Mouse (Mus musculus) limb, embryonic 14.5 days (tissue): ENCODE measurements around the gene Nkiras2. TPM values are rescaled to one million over a fixed set of nuclear protein-coding genes. Genes with fewer than 3 reads are reported as not detected.

Experiments
- ATAC-seq: fragments of 200-750 bp; cut with Nextera tagmentation; 2 replicates; pipeline ENCODE4 v1.8.0; 2017; ENCODE audit warnings: low read depth, moderate number of reproducible peaks, moderate TSS enrichment; ENCODE audit not compliant: low FRiP score
- DNase-seq: peaks from one replicate; pipeline ENCODE4 v3.0.0-alpha.2; 2015; ENCODE audit warnings: low spot score
- H3K27ac ChIP-seq: fragments of 300-500 bp; sonication (generic); replicated peaks from 2 replicates; pipeline ENCODE4 v1.5.1; 2014; ENCODE audit warnings: low read depth, mild to moderate bottlenecking, low read length, moderate library complexity, mixed read lengths
- H3K27me3 ChIP-seq: fragments of 300-500 bp; sonication (generic); 2 replicates; pipeline ENCODE4 v1.6.1; 2014; ENCODE audit warnings: low read length, mixed read lengths; ENCODE audit not compliant: control insufficient read depth, insufficient read depth
- H3K36me3 ChIP-seq: fragments of 300-500 bp; sonication (generic); 2 replicates; pipeline ENCODE4 v1.6.1; 2014; ENCODE audit warnings: mild to moderate bottlenecking, low read length, moderate library complexity, mixed read lengths; ENCODE audit not compliant: control insufficient read depth, insufficient read depth
- H3K4me1 ChIP-seq: fragments of 300-500 bp; sonication (generic); 2 replicates; pipeline ENCODE4 v1.6.1; 2014; ENCODE audit warnings: antibody characterized with exemption, low read length, mixed read lengths; ENCODE audit not compliant: control insufficient read depth, insufficient read depth
- H3K4me2 ChIP-seq: fragments of 300-500 bp; sonication (generic); replicated peaks from 2 replicates; pipeline ENCODE4 v1.6.1; 2014; ENCODE audit warnings: low read depth, mild to moderate bottlenecking, low read length, moderate library complexity; ENCODE audit not compliant: severe bottlenecking
- H3K4me3 ChIP-seq: fragments of 300-500 bp; sonication (generic); replicated peaks from 2 replicates; pipeline ENCODE4 v1.5.1; 2014; ENCODE audit warnings: low read length
- H3K9ac ChIP-seq: fragments of 300-500 bp; sonication (generic); 2 replicates; pipeline ENCODE4 v1.6.1; 2014; ENCODE audit warnings: mild to moderate bottlenecking, low read depth, low read length, moderate library complexity; ENCODE audit not compliant: severe bottlenecking
- H3K9me3 ChIP-seq: fragments of 300-500 bp; sonication (generic); 2 replicates; pipeline ENCODE4 v1.6.1; 2016; ENCODE audit warnings: low read length; ENCODE audit not compliant: control insufficient read depth
- POLR2A ChIP-seq: fragments of 200-500 bp; IDR thresholded peaks from 2 replicates; pipeline ENCODE4 v1.8.0; 2012; ENCODE audit warnings: inconsistent platforms, mild to moderate bottlenecking, moderate library complexity, borderline replicate concordance; ENCODE audit not compliant: insufficient read depth, insufficient read length; ENCODE audit errors: extremely low read depth
- WGBS: fragments of 180-500 bp; shearing (Covaris S2); extraction: QIAGEN DNeasy Blood & Tissue Kit; methylation state at CpG from one replicate; pipeline ENCODE4 v1.1.7; 2014; 5-methylcytosine and 5-hydroxymethylcytosine counted together
- polyA plus RNA-seq, 2 experiments: library from polyadenylated mRNA; depleted of rRNA in 1 of 2; stranded (reverse) in 1 of 2; unstranded in 1 of 2; fragments of >200 nt; fragmentation: Nextera tagmentation in 1 of 2; extraction: Ambion mirVana in 1 of 2; gene quantifications; 2 replicates each; pipeline versions ENCODE4 v1.2.1 to v1.2.3; 2012 to 2014

The Nkiras2 gene
- polyA plus RNA-seq, 2 experiments, result 68.7 to 76.4 TPM

- no peak for ATAC-seq
- no peak overlapping the region for H3K27ac ChIP-seq
- no peak overlapping the region for H3K9ac ChIP-seq
- no peaks in the 10 kb centered on the region for H3K9me3 ChIP-seq
- peaks cover 19% of the 10 kb centered on the region for H3K36me3 ChIP-seq
- no peaks in the 10 kb centered on the region for H3K27me3 ChIP-seq
- WGBS, result 81% methylated on average over 4 of the region's 4 CpGs
- no peak overlapping the region for H3K4me3 ChIP-seq
- no peak overlapping the region for H3K4me2 ChIP-seq
- H3K4me1 ChIP-seq, result peaks cover 6% of the 10 kb centered on the region; the same call in 1 of the 2 replicates
- TF ChIP-seq POLR2A, result no peak
- DNase-seq, result no peak
These were observed 10.2 kb upstream of the Nkiras2 start for GRCm38 (mm10) chr11:100608796-100609195.

DNA sequence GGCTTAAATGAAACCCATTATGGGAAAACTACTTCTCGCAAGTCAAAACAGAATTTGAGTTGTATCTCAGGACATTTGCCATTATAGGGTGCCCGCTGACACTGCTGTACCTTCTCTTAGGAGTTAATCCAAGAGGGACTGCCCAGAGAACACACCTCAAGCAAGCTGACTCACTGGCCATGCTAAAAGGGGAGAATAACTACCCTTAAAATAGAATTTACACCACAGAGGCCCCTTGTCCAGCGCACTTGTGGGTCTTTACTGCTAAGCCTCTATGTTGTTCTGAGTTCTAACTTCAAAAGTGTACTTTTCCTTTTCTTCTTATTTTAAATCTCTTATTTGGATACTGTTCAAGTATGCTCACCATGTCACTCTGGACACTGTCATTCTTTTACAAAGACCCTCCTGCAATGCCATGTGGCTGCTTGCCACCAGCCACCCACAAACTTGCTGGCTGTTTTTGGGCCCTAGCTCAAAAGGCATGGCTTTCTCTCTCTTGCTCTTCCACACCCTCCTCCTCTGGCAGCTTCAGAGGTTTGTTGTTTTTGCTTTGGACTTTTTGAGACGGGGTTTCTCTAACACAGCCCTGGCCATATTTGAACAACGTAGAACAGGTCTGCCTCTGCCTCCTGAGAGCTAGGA, 9.6 kb upstream of the Nkiras2 start:
- Histone ChIP-seq H3K4me2 (no peak overlapping the region), H3K27ac (no peak overlapping the region), H3K9ac (no peak overlapping the region), H3K36me3 (peaks cover 19% of the 10 kb centered on the region), H3K4me1 (peaks cover 6% of the 10 kb centered on the region; the same call in 1 of the 2 replicates), H3K27me3 (no peaks in the 10 kb centered on the region), H3K9me3 (no peaks in the 10 kb centered on the region), H3K4me3 (no peak overlapping the region)
- ATAC-seq, result no peak
- WGBS, result 85% methylated on average over 5 of the region's 5 CpGs
- no peak for TF ChIP-seq POLR2A
- no peak for DNase-seq

DNA sequence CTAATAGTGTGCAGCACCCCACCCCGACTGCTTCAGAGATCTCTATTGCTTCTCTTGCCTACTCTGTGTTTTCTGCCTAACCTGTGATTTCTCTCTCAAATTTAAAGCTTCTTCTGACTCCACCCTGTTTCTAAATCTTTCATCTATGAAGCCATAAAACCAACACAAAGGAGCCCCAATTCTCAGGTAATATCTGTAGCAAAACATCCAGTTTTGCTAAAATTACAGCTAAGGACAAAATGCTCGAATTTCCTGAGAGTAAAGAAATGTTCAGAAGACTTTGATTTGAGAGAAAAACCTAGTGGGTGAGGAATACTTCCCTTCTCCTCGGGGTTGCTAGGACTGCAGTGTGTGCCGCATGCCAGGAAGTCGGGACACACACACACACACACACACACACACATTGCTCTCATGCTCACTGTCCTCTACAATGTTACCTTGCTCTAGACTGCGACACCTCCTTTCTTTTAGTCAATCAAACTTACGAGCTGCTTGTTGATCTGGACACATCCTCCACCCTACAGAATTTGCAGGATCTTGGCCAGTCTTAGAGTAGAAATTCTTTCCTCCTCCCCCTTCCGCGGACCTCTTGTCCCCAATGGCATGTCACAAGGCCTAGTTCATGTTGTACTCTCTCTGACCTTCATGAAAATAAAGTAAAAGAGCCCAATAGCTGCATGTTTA, 8.9 kb upstream of the Nkiras2 start:
- H3K36me3 ChIP-seq, result peaks cover 19% of the 10 kb centered on the region
- no peaks in the 10 kb centered on the region for H3K9me3 ChIP-seq
- H3K27me3 ChIP-seq, result no peaks in the 10 kb centered on the region
- DNase-seq (no peak), ATAC-seq (no peak)
- H3K4me1 ChIP-seq, result peaks cover 6% of the 10 kb centered on the region; the same call in 1 of the 2 replicates
- H3K9ac ChIP-seq, result peak overlapping the region; percentile 21; the same call in 1 of the 2 replicates
- WGBS, result 85% methylated on average over 9 of the region's 9 CpGs
- H3K4me2 ChIP-seq, result no peak overlapping the region
- H3K4me3 ChIP-seq, result no peak overlapping the region
- H3K27ac ChIP-seq, result no peak overlapping the region
- no peak for TF ChIP-seq POLR2A

DNA sequence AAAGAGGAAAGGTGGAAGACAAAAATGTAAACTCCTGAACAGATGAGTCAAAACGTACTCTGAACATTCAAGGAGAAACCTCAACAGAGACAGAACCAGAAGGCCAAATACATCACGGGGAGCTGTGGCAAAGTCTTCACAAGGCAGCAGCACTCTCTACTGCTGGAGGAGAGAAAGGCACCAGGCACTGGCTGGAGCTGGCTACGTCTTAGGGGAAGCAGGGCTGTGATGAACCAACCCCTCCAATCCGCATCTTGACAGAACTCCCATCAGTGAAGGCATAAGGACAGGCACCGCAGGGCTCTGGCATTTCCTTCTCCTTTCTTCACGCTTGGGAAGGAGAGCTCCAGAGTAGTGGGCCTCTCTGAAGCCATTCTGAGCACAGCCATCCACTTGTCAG, 7.4 kb upstream of the Nkiras2 start:
- no peak overlapping the region for H3K27ac ChIP-seq
- H3K36me3 ChIP-seq, result peaks cover 22% of the 10 kb centered on the region
- no peak overlapping the region for H3K9ac ChIP-seq
- ATAC-seq, result no peak
- H3K27me3 ChIP-seq, result no peaks in the 10 kb centered on the region
- no peak for TF ChIP-seq POLR2A
- no peak for DNase-seq
- 87% methylated on average over 6 of the region's 6 CpGs for WGBS
- H3K4me2 ChIP-seq, result no peak overlapping the region
- no peaks in the 10 kb centered on the region for H3K9me3 ChIP-seq
- peaks cover 6% of the 10 kb centered on the region; the same call in 1 of the 2 replicates for H3K4me1 ChIP-seq
- H3K4me3 ChIP-seq, result no peak overlapping the region

DNA sequence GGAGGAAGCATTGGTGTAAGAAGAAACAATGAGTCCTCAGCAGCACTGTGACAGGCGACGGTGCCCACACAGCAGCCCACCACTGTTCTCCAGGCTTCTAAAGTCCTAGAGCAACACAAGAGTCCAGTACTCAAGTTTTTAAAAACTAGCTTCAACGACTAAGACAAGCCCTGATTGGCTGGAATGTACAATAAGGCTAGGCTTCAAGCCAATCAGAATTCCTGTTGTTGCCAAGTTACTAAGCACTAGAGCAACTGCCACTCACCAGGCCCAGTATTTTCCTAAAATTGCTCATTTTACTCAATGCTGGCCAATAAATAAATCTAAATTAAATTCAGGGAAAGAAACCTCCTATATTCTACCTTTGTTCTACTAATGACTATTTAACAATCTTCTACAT, 5.8 kb upstream of the Nkiras2 start:
- 92% methylated on average over 3 of the region's 3 CpGs for WGBS
- Histone ChIP-seq H3K36me3 (peaks cover 14% of the 10 kb centered on the region), H3K27ac (no peak overlapping the region), H3K4me3 (no peak overlapping the region), H3K27me3 (no peaks in the 10 kb centered on the region), H3K4me1 (peaks cover 8% of the 10 kb centered on the region; the same call in 1 of the 2 replicates), H3K9me3 (no peaks in the 10 kb centered on the region), H3K9ac (no peak overlapping the region), H3K4me2 (no peak overlapping the region)
- TF ChIP-seq POLR2A, result no peak
- ATAC-seq, result no peak
- peak; percentile 58 for DNase-seq
